Mouse (Mus musculus) MEL (cell line): ENCODE measurements around the gene Shbg.

Experiments
- MXI1 ChIP-seq: IDR thresholded peaks from 2 replicates; pipeline ENCODE4 v1.6.1; 2011; ENCODE audit warnings: mild to moderate bottlenecking, low read depth, low read length, improper control_type of control experiment
- RAD21 ChIP-seq: IDR thresholded peaks from 2 replicates; pipeline ENCODE4 v1.6.1; 2011; ENCODE audit warnings: mild to moderate bottlenecking, low read depth, low read length, improper control_type of control experiment

- TF ChIP-seq MXI1 = no peak
- TF ChIP-seq RAD21 = no peak
These were observed 35.4 kb downstream of the Shbg start for GRCm38 (mm10) chr11:69582230-69582805.
